Mouse (Mus musculus): ENCODE measurements around the gene Gm36028. TPM values are rescaled to one million over a fixed set of nuclear protein-coding genes. Genes with fewer than 3 reads are reported as not detected.

Gm36028 gene
- polyA plus RNA-seq (2012; fragmentation: generic; extraction: Trizol): 0.08 TPM

DNA sequence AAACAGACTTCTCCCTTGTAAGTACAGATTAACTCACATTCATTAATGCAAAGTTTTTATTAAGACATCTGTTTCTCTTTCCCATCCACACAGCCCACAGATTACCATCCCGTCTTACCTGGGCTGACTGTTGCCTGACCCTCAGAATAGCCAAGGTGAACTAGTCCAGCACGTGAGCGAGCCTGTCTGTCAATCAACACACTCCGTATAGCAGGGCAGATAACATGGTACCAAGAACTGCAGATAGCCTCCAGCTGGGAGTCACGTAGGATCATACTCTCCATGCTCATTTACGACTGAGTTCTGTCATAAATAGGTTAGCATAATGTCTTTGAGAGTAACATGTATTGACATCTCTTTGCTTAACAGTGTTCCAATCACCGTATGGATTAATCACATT is at the start of gene Gm36028:
Gm36028 (minus strand) TSS at position 118 of the 400 bp plus-strand sequence.
- Histone ChIP-seq H3K27me3 (ENCODE audit: control insufficient read depth, insufficient read depth, insufficient read length) (no peaks in the 10 kb centered on the region), H3ac (ENCODE audit: control insufficient read depth, insufficient read length) (no peak within 1 kb of the TSS), H3K4me3 (no peak within 1 kb of the TSS)

DNA sequence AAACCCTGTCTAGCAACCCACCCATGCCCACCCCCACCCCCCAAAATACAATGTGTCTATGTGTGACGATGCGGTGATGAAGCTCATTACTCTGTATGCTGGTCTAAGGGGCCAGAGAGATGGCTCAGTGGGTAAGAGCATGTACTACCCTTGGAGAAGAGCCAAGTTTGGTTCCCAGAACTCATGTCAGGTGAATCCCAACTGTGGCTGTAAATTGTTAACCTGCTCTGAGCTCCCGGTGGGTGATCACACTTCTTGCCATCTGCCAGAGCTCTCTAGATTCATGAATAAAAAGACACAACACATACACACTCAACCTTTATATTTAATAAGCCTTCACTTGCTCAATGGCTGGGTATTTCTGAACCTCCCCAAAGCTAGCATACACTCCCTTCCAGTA is 45.5 kb upstream of the Gm36028 start:
- no peaks in the 10 kb centered on the region for H3K27me3 ChIP-seq (ENCODE audit: control insufficient read depth, insufficient read depth, insufficient read length)
- H3ac ChIP-seq (ENCODE audit: control insufficient read depth, insufficient read length): no peak overlapping the region
- no peak overlapping the region for H3K4me3 ChIP-seq
- H3K79me2 ChIP-seq (ENCODE audit: control insufficient read depth, insufficient read depth): no peaks in the 10 kb centered on the region
- H3K4me2 ChIP-seq (ENCODE audit: low read depth): no peak overlapping the region
- TF ChIP-seq TCF12 (IDR thresholded peaks at IDR 0.05; ENCODE audit: insufficient read depth, poor library complexity, severe bottlenecking): no peak
- TF ChIP-seq MYOG (IDR thresholded peaks at IDR 0.05; ENCODE audit: control insufficient read depth in 1 of 3, insufficient read depth in 1 of 3, insufficient read length in 2 of 3, low read depth in 2 of 3): no peak
- TF ChIP-seq TCF3 (IDR thresholded peaks at IDR 0.05; ENCODE audit: insufficient read length, low read depth): no peak
- no peak for TF ChIP-seq POLR2A (IDR thresholded peaks at IDR 0.05; ENCODE audit: insufficient read length, low read depth)
- no peak for TF ChIP-seq REST (IDR thresholded peaks at IDR 0.05; ENCODE audit: insufficient read depth, insufficient read length)
- no peak for TF ChIP-seq SRF (IDR thresholded peaks at IDR 0.05; ENCODE audit: control insufficient read depth, insufficient read length, low read depth)
- no peak for TF ChIP-seq MYOD1 (IDR thresholded peaks at IDR 0.05; ENCODE audit: control insufficient read depth in 1 of 3, insufficient read length in 2 of 3, low read depth in 2 of 3)
- TF ChIP-seq MAX (IDR thresholded peaks at IDR 0.05; ENCODE audit: low read depth): no peak
- TF ChIP-seq USF1 (IDR thresholded peaks at IDR 0.05; ENCODE audit: low read depth): no peak
- no peak for TF ChIP-seq E2F4 (IDR thresholded peaks at IDR 0.05; ENCODE audit: insufficient read depth)
- no peak for TF ChIP-seq POLR2AphosphoS2 (IDR thresholded peaks at IDR 0.05; ENCODE audit: insufficient read length, low read depth)
- no peaks in the 10 kb centered on the region for H3K36me3 ChIP-seq (ENCODE audit: control insufficient read depth, insufficient read depth)

More for the DNA sequence above, at the start of gene Gm36028:
- TF ChIP-seq SRF (IDR thresholded peaks at IDR 0.05; ENCODE audit: control insufficient read depth, insufficient read length, low read depth): no peak
- no peak for TF ChIP-seq MYOG (IDR thresholded peaks at IDR 0.05; ENCODE audit: control insufficient read depth in 1 of 3, insufficient read depth in 1 of 3, insufficient read length in 2 of 3, low read depth in 2 of 3)
- no peak for TF ChIP-seq TCF12 (IDR thresholded peaks at IDR 0.05; ENCODE audit: insufficient read depth, poor library complexity, severe bottlenecking)
- no peak for TF ChIP-seq USF1 (IDR thresholded peaks at IDR 0.05; ENCODE audit: low read depth)
- TF ChIP-seq POLR2AphosphoS2 (IDR thresholded peaks at IDR 0.05; ENCODE audit: insufficient read length, low read depth): no peak
- no peak for TF ChIP-seq POLR2A (IDR thresholded peaks at IDR 0.05; ENCODE audit: insufficient read length, low read depth)
- no peak for TF ChIP-seq TCF3 (IDR thresholded peaks at IDR 0.05; ENCODE audit: insufficient read length, low read depth)
- TF ChIP-seq E2F4 (IDR thresholded peaks at IDR 0.05; ENCODE audit: insufficient read depth): no peak
- TF ChIP-seq MAX (IDR thresholded peaks at IDR 0.05; ENCODE audit: low read depth): no peak
- TF ChIP-seq CEBPB (IDR thresholded peaks at IDR 0.05; ENCODE audit: insufficient read depth, poor library complexity, severe bottlenecking): no peak
- TF ChIP-seq MYOD1 (IDR thresholded peaks at IDR 0.05; ENCODE audit: control insufficient read depth in 1 of 3, insufficient read length in 2 of 3, low read depth in 2 of 3): no peak
- TF ChIP-seq REST (IDR thresholded peaks at IDR 0.05; ENCODE audit: insufficient read depth, insufficient read length): no peak
- Histone ChIP-seq H3K79me2 (ENCODE audit: control insufficient read depth, insufficient read depth) (no peaks in the 10 kb centered on the region), H3K4me2 (ENCODE audit: low read depth) (no peak within 1 kb of the TSS), H3K36me3 (ENCODE audit: control insufficient read depth, insufficient read depth) (no peaks in the 10 kb centered on the region)

DNA sequence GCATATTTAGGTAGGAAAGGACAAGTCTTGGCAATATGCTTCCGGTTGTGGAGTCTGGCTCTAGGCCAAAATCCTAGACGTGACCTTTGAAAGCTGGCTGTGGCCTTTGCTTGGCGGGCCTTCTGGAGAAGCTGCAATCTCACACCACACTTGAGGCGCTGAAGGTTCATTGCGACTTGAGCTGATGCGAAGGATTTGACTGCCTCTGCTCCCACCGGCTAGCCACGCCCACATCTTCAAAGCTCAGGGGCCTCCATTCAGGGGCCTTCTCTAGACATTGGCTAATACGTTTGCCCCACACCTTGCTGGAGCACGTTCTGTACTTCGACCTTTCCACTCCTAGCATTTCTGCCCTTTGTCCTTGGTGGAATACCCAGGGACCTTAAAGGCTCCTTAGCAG is 40.4 kb upstream of the Gm36028 start:
- H3K27me3 ChIP-seq (ENCODE audit: control insufficient read depth, insufficient read depth, insufficient read length): no peaks in the 10 kb centered on the region
- no peak for TF ChIP-seq TCF3 (IDR thresholded peaks at IDR 0.05; ENCODE audit: insufficient read length, low read depth)
- no peak for TF ChIP-seq MAX (IDR thresholded peaks at IDR 0.05; ENCODE audit: low read depth)
- TF ChIP-seq E2F4 (IDR thresholded peaks at IDR 0.05; ENCODE audit: insufficient read depth): no peak
- TF ChIP-seq CEBPB (IDR thresholded peaks at IDR 0.05; ENCODE audit: insufficient read depth, poor library complexity, severe bottlenecking): no peak
- H3K4me2 ChIP-seq (ENCODE audit: low read depth): no peak overlapping the region
- H3K4me3 ChIP-seq: no peak overlapping the region
- no peaks in the 10 kb centered on the region for H3K36me3 ChIP-seq (ENCODE audit: control insufficient read depth, insufficient read depth)
- H3ac ChIP-seq (ENCODE audit: control insufficient read depth, insufficient read length): no peak overlapping the region
- H3K79me2 ChIP-seq (ENCODE audit: control insufficient read depth, insufficient read depth): no peaks in the 10 kb centered on the region

- H3K36me3 ChIP-seq (ENCODE audit: control insufficient read depth, insufficient read depth): no peaks in the 10 kb centered on the region
- H3K4me2 ChIP-seq (ENCODE audit: low read depth): no peak overlapping the region
Observed at GRCm38 (mm10) chr16:37899357-37899756, 38.4 kb upstream of the Gm36028 start.

DNA sequence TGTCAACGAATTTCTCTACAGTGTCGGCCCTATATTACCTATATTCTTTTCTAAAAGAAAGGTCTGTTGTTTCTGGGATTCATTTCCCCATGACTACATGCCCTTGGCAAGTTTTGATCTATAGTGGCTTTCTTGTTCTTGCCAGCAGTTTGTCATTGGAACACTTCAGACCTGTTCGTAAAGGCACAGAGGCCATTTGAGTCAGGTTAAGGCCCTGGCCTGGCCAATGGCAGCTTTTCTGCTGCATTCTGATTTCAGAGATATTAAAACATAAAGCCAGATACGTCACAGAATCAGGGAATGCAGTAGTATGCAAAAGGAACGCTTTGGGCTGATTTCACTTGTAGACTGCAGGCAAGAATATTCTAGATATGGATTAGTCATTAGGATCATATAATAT is 37.8 kb upstream of the Gm36028 start:
- no peak overlapping the region for H3K4me3 ChIP-seq
- no peaks in the 10 kb centered on the region for H3K27me3 ChIP-seq (ENCODE audit: control insufficient read depth, insufficient read depth, insufficient read length)
- H3K4me2 ChIP-seq (ENCODE audit: low read depth): no peak overlapping the region
- TF ChIP-seq MYOG (IDR thresholded peaks at IDR 0.05; ENCODE audit: control insufficient read depth in 1 of 3, insufficient read depth in 1 of 3, insufficient read length in 2 of 3, low read depth in 2 of 3): no peak
- no peak for TF ChIP-seq USF1 (IDR thresholded peaks at IDR 0.05; ENCODE audit: low read depth)
- no peak for TF ChIP-seq TCF12 (IDR thresholded peaks at IDR 0.05; ENCODE audit: insufficient read depth, poor library complexity, severe bottlenecking)
- H3ac ChIP-seq (ENCODE audit: control insufficient read depth, insufficient read length): no peak overlapping the region
- no peaks in the 10 kb centered on the region for H3K79me2 ChIP-seq (ENCODE audit: control insufficient read depth, insufficient read depth)
- no peaks in the 10 kb centered on the region for H3K36me3 ChIP-seq (ENCODE audit: control insufficient read depth, insufficient read depth)

More at GRCm38 (mm10) chr16:37899357-37899756, 38.4 kb upstream of the Gm36028 start:
- Histone ChIP-seq H3K27me3 (ENCODE audit: control insufficient read depth, insufficient read depth, insufficient read length) (no peaks in the 10 kb centered on the region), H3K79me2 (ENCODE audit: control insufficient read depth, insufficient read depth) (no peaks in the 10 kb centered on the region), H3ac (ENCODE audit: control insufficient read depth, insufficient read length) (no peak overlapping the region), H3K4me3 (no peak overlapping the region)
- no peak for TF ChIP-seq E2F4 (IDR thresholded peaks at IDR 0.05; ENCODE audit: insufficient read depth)
- TF ChIP-seq USF1 (IDR thresholded peaks at IDR 0.05; ENCODE audit: low read depth): no peak
- no peak for TF ChIP-seq POLR2A (IDR thresholded peaks at IDR 0.05; ENCODE audit: insufficient read length, low read depth)
- no peak for TF ChIP-seq REST (IDR thresholded peaks at IDR 0.05; ENCODE audit: insufficient read depth, insufficient read length)
- no peak for TF ChIP-seq MYOD1 (IDR thresholded peaks at IDR 0.05; ENCODE audit: control insufficient read depth in 1 of 3, insufficient read length in 2 of 3, low read depth in 2 of 3)
- no peak for TF ChIP-seq TCF12 (IDR thresholded peaks at IDR 0.05; ENCODE audit: insufficient read depth, poor library complexity, severe bottlenecking)
- no peak for TF ChIP-seq SRF (IDR thresholded peaks at IDR 0.05; ENCODE audit: control insufficient read depth, insufficient read length, low read depth)
- TF ChIP-seq TCF3 (IDR thresholded peaks at IDR 0.05; ENCODE audit: insufficient read length, low read depth): no peak
- TF ChIP-seq MAX (IDR thresholded peaks at IDR 0.05; ENCODE audit: low read depth): no peak
- no peak for TF ChIP-seq POLR2AphosphoS2 (IDR thresholded peaks at IDR 0.05; ENCODE audit: insufficient read length, low read depth)
- TF ChIP-seq MYOG (IDR thresholded peaks at IDR 0.05; ENCODE audit: control insufficient read depth in 1 of 3, insufficient read depth in 1 of 3, insufficient read length in 2 of 3, low read depth in 2 of 3): no peak
- no peak for TF ChIP-seq CEBPB (IDR thresholded peaks at IDR 0.05; ENCODE audit: insufficient read depth, poor library complexity, severe bottlenecking)
